In the genomic region with DNA sequence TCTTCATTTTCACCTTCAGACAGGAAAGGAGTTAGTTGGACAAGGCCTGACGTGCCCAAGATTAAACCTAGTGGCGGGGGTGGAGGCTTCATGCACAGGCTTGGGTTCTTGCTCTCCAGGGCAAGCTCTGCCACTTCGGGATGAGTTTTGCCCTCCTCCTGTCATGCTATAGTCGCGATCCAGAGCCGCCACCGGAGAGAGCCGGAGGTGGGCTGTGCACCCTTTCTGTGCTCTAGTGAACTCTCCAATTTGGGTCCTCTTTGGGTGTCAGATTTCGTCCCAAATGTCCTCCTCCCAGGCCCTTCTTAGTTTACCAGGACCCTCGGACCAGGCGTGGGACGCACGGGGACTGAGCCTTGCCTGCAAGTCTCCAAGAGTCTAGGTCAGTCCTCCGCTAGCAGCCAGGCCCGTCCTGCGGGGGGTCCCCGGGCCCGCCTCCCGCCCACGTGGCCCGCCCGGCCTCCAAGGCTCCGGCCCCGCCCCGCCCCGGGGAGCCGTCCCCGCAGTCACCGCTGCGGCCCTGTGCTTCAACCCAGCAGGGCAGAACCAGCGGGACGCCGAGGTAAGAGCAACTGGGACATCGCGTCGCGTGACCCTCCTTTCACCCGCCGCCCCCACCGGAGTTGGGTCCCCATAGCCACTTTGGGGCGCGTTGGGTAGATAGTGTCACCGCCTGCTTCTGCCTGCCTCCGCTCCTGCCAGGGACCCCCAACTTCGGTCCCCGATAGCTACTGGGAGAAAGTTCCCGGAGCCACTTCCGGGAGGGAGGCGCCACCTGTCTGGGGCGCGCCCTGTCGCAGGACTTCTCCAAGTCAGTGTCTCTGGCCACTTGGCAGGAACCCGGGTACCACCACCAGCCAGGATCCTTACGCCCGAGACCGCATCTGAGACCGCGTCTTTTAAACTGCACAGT, we compare ENCODE assay signal across 8 mouse cellular contexts. TPM values are rescaled to one million over a fixed set of nuclear protein-coding genes. Genes with fewer than 3 reads are reported as not detected.
A peak's percentile ranks its signal among the peaks of the same experiment; 100 is the strongest.
DNase-seq lines count a peak whose midpoint lies in the region; ATAC-seq and TF ChIP-seq lines count a peak whose summit lies in the region.

A gene (plus strand): TSS at position 538 of the 913 bp plus-strand sequence.

- no peaks in the 10 kb centered on the region for H3K27me3 ChIP-seq in C2C12 (ENCODE audit: control insufficient read depth, insufficient read depth, insufficient read length)
- peaks cover 55% of the 10 kb centered on the region for H3K27me3 ChIP-seq in forebrain, embryonic 12.5 days

- no peak for TF ChIP-seq CTCF in C2C12 (IDR thresholded peaks at IDR 0.05; ENCODE audit: control insufficient read depth, insufficient read depth, insufficient read length)

- H3K4me2 ChIP-seq in forebrain, embryonic 12.5 days, result peak within 1 kb of the TSS; percentile 91

- intact Hi-C loops in heart, postnatal 36 days (cut with DNase I), result no loop called here

- peak; percentile 76 to 80 for DNase-seq in adrenal gland, adult 18-20 months (ENCODE audit: low spot score in 2 of 2)
- DNase-seq in heart, postnatal 36 days, result peak; percentile 77 to 78
- peak in 1 of 2 experiments; percentile 41 for DNase-seq in layer of hippocampus, postnatal 10 days (ENCODE audit: low spot score in 2 of 2)
- DNase-seq in lung, postnatal 14 days, result peak; percentile 65
- peak; percentile 51 for DNase-seq in ovary, postnatal 14 days (ENCODE audit: low spot score)
- DNase-seq in right cerebral cortex, adult 18-20 months, result no peak

- no peaks in the 10 kb centered on the region for H3K36me3 ChIP-seq in C2C12 (ENCODE audit: control insufficient read depth, insufficient read depth)
- H3K36me3 ChIP-seq in forebrain, embryonic 12.5 days (replicated peaks), result no peaks in the 10 kb centered on the region

- H3K79me3 ChIP-seq in C2C12 (ENCODE audit: low read depth), result no peaks in the 10 kb centered on the region

- peak within 1 kb of the TSS; percentile 29 for H3K4me3 ChIP-seq in C2C12 (ENCODE audit: insufficient read depth, poor library complexity, severe bottlenecking)
- peak within 1 kb of the TSS; percentile 48 for H3K4me3 ChIP-seq in forebrain, embryonic 12.5 days (replicated peaks)

- ATAC-seq in forebrain, embryonic 12.5 days (ENCODE audit: low FRiP score), result peak; percentile 49; the same call in 1 of the 2 replicates

- no peak within 1 kb of the TSS for H3K27ac ChIP-seq in forebrain, embryonic 12.5 days

- peak within 1 kb of the TSS; percentile 56 for H3K9ac ChIP-seq in forebrain, embryonic 12.5 days

- H3K9me3 ChIP-seq in forebrain, embryonic 12.5 days, result no peaks in the 10 kb centered on the region

- no peaks in the 10 kb centered on the region for H3K79me2 ChIP-seq in C2C12 (ENCODE audit: control insufficient read depth, insufficient read depth)

- under 1% methylated on average over 58 of the region's 58 CpGs for WGBS in forebrain, embryonic 12.5 days

- H3ac ChIP-seq in C2C12 (ENCODE audit: control insufficient read depth, insufficient read length, low read depth), result peak within 1 kb of the TSS; percentile 48

- peaks cover 14% of the 10 kb centered on the region for H3K4me1 ChIP-seq in forebrain, embryonic 12.5 days

TF ChIP-seq in C2C12, 6 proteins besides CTCF, POLR2A, EP300 and RAD21:
- TF ChIP-seq FOSL1 (IDR thresholded peaks at IDR 0.05; ENCODE audit: insufficient read depth, low read length, poor library complexity, severe bottlenecking) (no peak), MAX (IDR thresholded peaks at IDR 0.05) (no peak), MYOD1 (IDR thresholded peaks at IDR 0.05; ENCODE audit: control insufficient read depth, insufficient read length, low read depth) (no peak), MYOG (IDR thresholded peaks at IDR 0.05; ENCODE audit: control insufficient read depth, extremely low read depth, insufficient read length) (no peak)

RNA-seq across cellular contexts. Expression of the gene that starts here (rescaled TPM):
- 1.1 TPM for polyA plus RNA-seq in C2C12 (2012; fragmentation: generic; extraction: Trizol)
- 10 to 100 TPM; 25.3 to 45.5 TPM for total RNA-seq in adrenal gland, adult 18-20 months (2021)
- polyA plus RNA-seq in forebrain, embryonic 12.5 days (2016; fragmentation: Nextera tagmentation; extraction: Ambion mirVana), result 1.8 and 2.4 TPM in 2 replicates
- 10 to 100 TPM; 27.5 to 37.7 TPM for total RNA-seq in heart, postnatal 36 days (2021)
- 10 to 100 TPM; 34.4 to 35.7 TPM for total RNA-seq in layer of hippocampus, postnatal 10 days (2021)
